Mouse (Mus musculus): ENCODE measurements around the gene Ahnak. TPM values are rescaled to one million over a fixed set of nuclear protein-coding genes. Genes with fewer than 3 reads are reported as not detected.
"Not testable (repeated sequence)": the region's sequence is repeated elsewhere in the genome, so short reads cannot be mapped to it uniquely, and the experiment has no call there.

Gene Ahnak
- polyA plus RNA-seq, 1 experiment from 2014 or later: 3.5 TPM

DNA sequence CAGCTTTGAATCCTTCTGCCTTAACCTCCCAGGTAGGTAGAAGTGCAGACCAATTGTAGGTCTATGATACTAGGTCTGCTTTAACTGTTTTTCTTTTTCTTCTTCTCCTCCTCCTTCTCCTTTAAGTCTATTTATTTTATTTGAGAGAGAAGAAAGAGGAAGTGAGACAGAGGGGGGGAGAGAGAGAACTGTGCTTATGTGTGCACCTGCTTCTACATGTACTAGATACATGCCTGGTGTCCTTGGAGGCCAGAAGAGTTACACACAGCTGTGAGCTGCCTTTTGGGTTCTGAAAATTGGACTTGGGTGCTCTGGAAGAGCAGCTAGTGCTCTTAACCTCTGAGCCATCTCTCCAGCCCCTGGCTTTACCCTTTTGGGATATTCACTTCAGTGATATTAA lies 52.0 kb downstream of the Ahnak start:
- Histone ChIP-seq H3K27me3 (replicated peaks; ENCODE audit: control insufficient read depth, insufficient read depth, low read length) (no peaks in the 10 kb centered on the region), H3K4me1 (ENCODE audit: control insufficient read depth, insufficient read depth, low read depth, low read length) (no peaks in the 10 kb centered on the region), H3K4me2 (ENCODE audit: low read length) (no peak overlapping the region), H3K36me3 (ENCODE audit: control insufficient read depth, insufficient read depth, low read length) (no peaks in the 10 kb centered on the region), H3K27ac (ENCODE audit: low read depth, low read length) (no peak overlapping the region), H3K4me3 (ENCODE audit: low read length) (no peak overlapping the region), H3K9me3 (ENCODE audit: control insufficient read depth, low read length) (no peaks in the 10 kb centered on the region), H3K9ac (ENCODE audit: low read depth, low read length) (no peak overlapping the region)
- ATAC-seq: no peak

DNA sequence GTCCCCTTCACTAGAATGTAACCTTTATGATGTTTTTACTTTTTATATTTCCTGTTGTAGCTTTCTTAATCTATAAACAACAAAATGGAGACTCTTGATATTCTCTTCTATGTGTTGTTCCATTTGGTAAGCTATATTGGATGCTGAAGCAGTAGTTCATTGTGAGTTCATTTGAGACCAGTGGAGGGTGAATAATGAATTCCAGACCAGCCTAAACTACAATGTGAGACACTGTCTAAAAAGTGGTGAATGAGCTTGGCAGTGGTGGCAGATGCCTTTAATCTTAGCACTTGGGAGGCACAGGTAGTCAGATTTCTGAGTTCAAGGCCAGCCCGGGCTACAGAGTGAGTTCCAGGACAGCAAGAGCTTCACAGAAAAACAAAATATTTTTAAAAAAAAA lies 54.0 kb downstream of the Ahnak start:
- no peak for ATAC-seq
- WGBS: 93% methylated on average over 1 of the region's 1 CpGs
- no peaks in the 10 kb centered on the region for H3K27me3 ChIP-seq (replicated peaks; ENCODE audit: control insufficient read depth, insufficient read depth, low read length)
- H3K36me3 ChIP-seq (ENCODE audit: control insufficient read depth, insufficient read depth, low read length): no peaks in the 10 kb centered on the region
- no peak overlapping the region for H3K27ac ChIP-seq (ENCODE audit: low read depth, low read length)
- no peak overlapping the region for H3K4me2 ChIP-seq (ENCODE audit: low read length)
- no peak overlapping the region for H3K9ac ChIP-seq (ENCODE audit: low read depth, low read length)
- H3K4me1 ChIP-seq (ENCODE audit: control insufficient read depth, insufficient read depth, low read depth, low read length): no peaks in the 10 kb centered on the region
- H3K9me3 ChIP-seq (ENCODE audit: control insufficient read depth, low read length): no peaks in the 10 kb centered on the region
- H3K4me3 ChIP-seq (ENCODE audit: low read length): no peak overlapping the region

DNA sequence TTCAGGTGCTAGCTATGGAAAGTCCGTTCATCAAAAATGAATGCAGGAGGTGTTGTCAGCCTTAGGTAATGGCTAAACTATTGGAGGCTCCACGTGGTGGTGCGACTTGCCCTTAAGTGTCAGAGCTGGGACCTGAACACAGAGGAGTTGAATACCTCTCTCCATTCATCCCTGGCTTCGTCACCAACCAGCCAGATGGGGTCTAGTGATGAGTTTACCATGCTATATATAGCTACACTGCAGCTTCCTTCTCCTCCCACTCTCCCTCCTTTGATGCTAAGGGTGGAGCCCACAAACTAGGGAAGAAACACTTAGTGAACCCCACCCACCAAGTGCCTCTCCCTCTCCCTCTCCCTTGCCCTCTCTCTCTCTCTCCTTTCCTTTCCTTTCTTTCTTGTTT lies 55.2 kb downstream of the Ahnak start:
- H3K36me3 ChIP-seq (ENCODE audit: control insufficient read depth, insufficient read depth, low read length): no peaks in the 10 kb centered on the region
- no peak overlapping the region for H3K27ac ChIP-seq (ENCODE audit: low read depth, low read length)
- H3K4me2 ChIP-seq (ENCODE audit: low read length): no peak overlapping the region
- 85% methylated on average over 4 of the region's 4 CpGs for WGBS
- H3K27me3 ChIP-seq (replicated peaks; ENCODE audit: control insufficient read depth, insufficient read depth, low read length): no peaks in the 10 kb centered on the region
- ATAC-seq: no peak
- no peak overlapping the region for H3K9ac ChIP-seq (ENCODE audit: low read depth, low read length)
- no peak overlapping the region for H3K4me3 ChIP-seq (ENCODE audit: low read length)
- no peaks in the 10 kb centered on the region for H3K9me3 ChIP-seq (ENCODE audit: control insufficient read depth, low read length)
- no peaks in the 10 kb centered on the region for H3K4me1 ChIP-seq (ENCODE audit: control insufficient read depth, insufficient read depth, low read depth, low read length)

DNA sequence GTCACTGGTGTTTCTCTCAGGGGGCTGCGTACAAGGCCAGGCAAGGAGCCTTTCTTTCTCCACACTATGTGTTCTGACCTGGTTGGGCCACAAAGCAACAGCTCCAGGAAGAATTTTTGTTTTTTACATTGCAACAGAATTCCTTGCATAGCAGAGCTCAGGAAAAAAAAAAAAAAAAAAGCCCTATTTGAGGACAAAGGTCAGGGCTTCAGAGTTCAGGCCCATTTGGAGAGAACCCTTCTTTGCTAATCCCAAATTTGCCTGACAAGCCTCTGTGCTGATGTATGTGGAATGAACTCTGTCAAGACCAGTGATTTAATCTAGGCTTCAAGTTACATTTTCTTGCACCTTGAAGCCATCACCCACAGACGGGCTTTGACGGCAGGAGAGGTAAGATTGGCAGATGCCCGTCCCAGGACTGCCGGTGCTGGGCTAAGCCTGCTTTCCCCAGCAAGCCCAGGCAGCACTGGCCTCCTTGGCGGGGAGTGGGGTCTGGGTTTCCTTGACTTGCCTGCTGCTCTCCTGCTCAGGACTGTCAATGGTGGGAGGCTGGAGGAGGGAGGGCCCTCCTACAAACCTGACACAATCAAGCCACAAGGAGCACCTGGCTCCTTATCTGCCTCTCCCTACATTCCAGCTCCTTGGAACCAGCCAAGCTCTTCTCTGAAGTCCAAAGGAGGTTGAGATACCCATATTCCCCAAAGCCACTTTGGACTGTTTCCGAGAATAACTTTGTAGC lies 58.3 kb downstream of the Ahnak start:
- Histone ChIP-seq H3K27ac (ENCODE audit: low read depth, low read length) (no peak overlapping the region), H3K36me3 (ENCODE audit: control insufficient read depth, insufficient read depth, low read length) (no peaks in the 10 kb centered on the region), H3K4me2 (ENCODE audit: low read length) (no peak overlapping the region), H3K9me3 (ENCODE audit: control insufficient read depth, low read length) (no peaks in the 10 kb centered on the region), H3K4me3 (ENCODE audit: low read length) (no peak overlapping the region), H3K4me1 (ENCODE audit: control insufficient read depth, insufficient read depth, low read depth, low read length) (no peaks in the 10 kb centered on the region), H3K27me3 (replicated peaks; ENCODE audit: control insufficient read depth, insufficient read depth, low read length) (no peaks in the 10 kb centered on the region), H3K9ac (ENCODE audit: low read depth, low read length) (no peak overlapping the region)
- ATAC-seq: no peak
- WGBS: 82% methylated on average over 7 of the region's 7 CpGs

DNA sequence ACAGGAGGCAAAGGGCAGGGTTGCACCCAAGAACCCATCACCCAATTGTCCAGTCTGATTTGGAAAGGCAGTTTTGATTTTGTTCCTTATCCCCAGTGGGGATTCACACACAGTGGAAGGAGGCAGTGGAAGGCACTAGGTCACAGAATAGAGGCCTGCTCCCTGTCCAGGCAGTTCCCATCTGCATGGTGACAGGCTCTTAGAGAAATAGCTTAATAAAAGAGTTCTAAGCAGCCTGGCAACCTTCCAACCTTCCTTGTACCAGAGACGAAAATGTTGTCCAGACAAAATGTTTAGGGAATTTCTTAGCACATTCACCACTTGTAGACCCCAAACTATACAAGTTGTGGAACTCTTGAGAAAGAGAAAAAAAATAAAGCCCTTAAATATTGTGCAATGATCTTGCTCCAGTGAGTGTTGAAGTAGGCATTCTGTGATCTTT lies 58.9 kb downstream of the Ahnak start:
- Histone ChIP-seq H3K27ac (ENCODE audit: low read depth, low read length) (no peak overlapping the region), H3K9ac (ENCODE audit: low read depth, low read length) (no peak overlapping the region), H3K9me3 (ENCODE audit: control insufficient read depth, low read length) (no peaks in the 10 kb centered on the region), H3K4me3 (ENCODE audit: low read length) (no peak overlapping the region), H3K4me2 (ENCODE audit: low read length) (no peak overlapping the region), H3K27me3 (replicated peaks; ENCODE audit: control insufficient read depth, insufficient read depth, low read length) (no peaks in the 10 kb centered on the region), H3K36me3 (ENCODE audit: control insufficient read depth, insufficient read depth, low read length) (no peaks in the 10 kb centered on the region), H3K4me1 (ENCODE audit: control insufficient read depth, insufficient read depth, low read depth, low read length) (no peaks in the 10 kb centered on the region)
- no peak for ATAC-seq
- WGBS: 30% methylated on average over 1 of the region's 1 CpGs

DNA sequence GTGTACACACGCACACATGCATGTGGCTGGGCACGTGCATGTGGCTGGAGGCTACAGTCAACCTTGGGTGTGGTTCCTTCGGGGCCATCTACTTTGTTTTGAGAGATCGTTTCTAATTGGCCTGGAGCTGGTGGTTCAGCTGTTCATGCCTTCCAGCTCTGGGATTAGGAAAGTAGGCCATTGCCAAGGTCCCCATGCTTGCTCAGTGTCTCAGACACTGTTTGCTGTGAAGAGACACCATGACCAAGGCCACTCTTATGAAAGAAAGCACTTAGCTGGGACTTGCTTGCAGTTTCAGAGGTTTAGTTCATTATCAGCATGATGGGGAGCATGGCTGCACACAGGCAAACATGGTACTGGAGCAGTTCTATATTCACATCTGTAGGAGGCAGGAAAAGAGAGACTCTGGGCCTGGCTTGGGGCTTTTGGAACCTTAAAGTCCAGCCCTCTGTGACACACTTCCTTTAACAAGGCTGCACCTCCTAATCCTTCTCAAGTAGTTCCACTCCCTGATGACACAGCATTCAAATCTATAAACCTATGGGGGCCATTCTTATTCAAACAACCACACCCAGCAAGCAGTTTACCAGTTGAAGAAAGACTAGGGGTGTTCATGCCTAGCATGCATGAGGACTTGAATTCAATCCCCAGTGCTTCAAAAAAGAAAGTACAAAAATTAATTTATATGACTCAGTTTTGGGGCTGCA lies 60.0 kb downstream of the Ahnak start:
- Histone ChIP-seq H3K4me1 (ENCODE audit: control insufficient read depth, insufficient read depth, low read depth, low read length) (no peaks in the 10 kb centered on the region), H3K9me3 (ENCODE audit: control insufficient read depth, low read length) (no peaks in the 10 kb centered on the region), H3K36me3 (ENCODE audit: control insufficient read depth, insufficient read depth, low read length) (no peaks in the 10 kb centered on the region), H3K27ac (ENCODE audit: low read depth, low read length) (no peak overlapping the region), H3K9ac (ENCODE audit: low read depth, low read length) (no peak overlapping the region), H3K4me3 (ENCODE audit: low read length) (no peak overlapping the region), H3K4me2 (ENCODE audit: low read length) (no peak overlapping the region), H3K27me3 (replicated peaks; ENCODE audit: control insufficient read depth, insufficient read depth, low read length) (no peaks in the 10 kb centered on the region)
- ATAC-seq: no peak
- whole genome bisulfite sequencing: 94% methylated on average over 4 of the region's 4 CpGs

DNA sequence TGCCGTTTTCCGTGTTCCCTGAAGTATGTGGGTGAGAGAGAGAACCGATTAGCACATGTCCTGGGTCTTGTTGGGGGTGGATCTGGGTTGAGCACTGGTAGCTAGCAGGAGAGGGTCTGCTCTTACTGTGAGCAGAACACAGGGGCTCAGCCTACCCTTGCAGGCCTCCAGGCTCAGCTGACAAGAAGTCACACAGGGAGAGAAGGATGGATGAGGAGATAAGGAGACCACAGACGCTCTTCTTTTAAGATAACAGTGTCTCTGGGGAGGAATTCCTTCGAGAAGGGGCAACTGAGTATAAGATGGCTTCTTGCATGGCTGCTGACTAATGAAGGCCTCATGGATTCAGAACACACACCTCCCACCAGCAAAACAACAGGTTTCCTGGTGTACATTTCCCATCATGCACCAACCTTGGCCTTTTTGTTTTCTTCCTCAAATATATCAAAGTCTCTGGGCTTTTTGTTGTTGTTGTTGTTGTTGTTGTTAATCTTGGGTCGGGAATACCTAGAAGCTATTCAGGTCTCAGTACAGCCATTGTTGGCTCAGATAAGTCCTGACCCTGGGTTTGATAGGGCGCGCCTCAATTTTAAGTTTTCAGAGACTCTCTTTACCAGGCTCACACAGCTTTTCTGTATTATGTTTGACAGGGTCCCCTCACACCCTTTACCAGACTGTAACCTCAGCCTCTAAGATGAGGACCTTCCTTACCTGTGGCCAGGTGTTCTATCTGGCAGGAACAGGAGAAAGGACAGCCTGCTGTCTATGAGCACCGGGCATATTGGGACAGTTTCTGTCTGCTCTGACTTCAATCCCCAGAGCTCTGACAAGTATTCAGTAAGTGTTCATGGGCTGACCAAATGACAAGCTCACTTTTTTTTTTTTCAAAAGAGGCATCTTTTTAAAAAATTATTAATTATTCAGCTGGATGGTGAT lies 61.5 kb downstream of the Ahnak start:
- no peak overlapping the region for H3K27ac ChIP-seq (ENCODE audit: low read depth, low read length)
- no peak overlapping the region for H3K4me2 ChIP-seq (ENCODE audit: low read length)
- no peaks in the 10 kb centered on the region for H3K9me3 ChIP-seq (ENCODE audit: control insufficient read depth, low read length)
- no peak for ATAC-seq
- H3K4me1 ChIP-seq (ENCODE audit: control insufficient read depth, insufficient read depth, low read depth, low read length): no peaks in the 10 kb centered on the region
- WGBS: 82% methylated on average over 9 of the region's 9 CpGs
- no peaks in the 10 kb centered on the region for H3K36me3 ChIP-seq (ENCODE audit: control insufficient read depth, insufficient read depth, low read length)
- no peak overlapping the region for H3K4me3 ChIP-seq (ENCODE audit: low read length)
- H3K27me3 ChIP-seq (replicated peaks; ENCODE audit: control insufficient read depth, insufficient read depth, low read length): no peaks in the 10 kb centered on the region
- H3K9ac ChIP-seq (ENCODE audit: low read depth, low read length): no peak overlapping the region

DNA sequence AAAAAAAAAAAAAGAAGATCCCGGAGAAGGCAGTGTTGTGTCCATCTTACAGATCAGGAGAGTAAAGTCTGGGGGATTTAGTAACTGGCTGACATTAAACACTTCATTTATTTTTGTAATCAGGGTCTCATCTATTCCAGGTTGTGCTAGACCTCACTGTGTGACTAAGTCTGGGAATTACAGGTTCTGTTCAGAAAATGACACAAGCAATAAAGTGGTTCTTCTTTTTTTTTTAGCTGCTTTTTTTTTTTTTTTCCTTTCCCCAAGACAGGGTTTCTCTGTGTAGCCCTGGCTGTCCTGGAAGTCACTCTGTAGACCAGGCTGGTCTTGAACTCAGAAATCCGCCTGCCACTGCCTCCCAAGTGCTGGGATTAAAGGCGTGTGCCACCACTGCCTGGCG lies 62.9 kb downstream of the Ahnak start:
- not testable (repeated sequence) for H3K4me2 ChIP-seq (ENCODE audit: low read length); H3K9me3 ChIP-seq (ENCODE audit: control insufficient read depth, low read length); ATAC-seq; H3K9ac ChIP-seq (ENCODE audit: low read depth, low read length); H3K27me3 ChIP-seq (replicated peaks; ENCODE audit: control insufficient read depth, insufficient read depth, low read length); H3K4me3 ChIP-seq (ENCODE audit: low read length); H3K36me3 ChIP-seq (ENCODE audit: control insufficient read depth, insufficient read depth, low read length); H3K27ac ChIP-seq (ENCODE audit: low read depth, low read length); H3K4me1 ChIP-seq (ENCODE audit: control insufficient read depth, insufficient read depth, low read depth, low read length)
- WGBS: 89% methylated on average over 4 of the region's 4 CpGs

Measured in hindbrain, embryonic 16.5 days (tissue).